Mouse (Mus musculus) right cerebral cortex, postnatal 14 days (tissue): ENCODE measurements around the gene Dpp9.

Experiments used
- DNase-seq: peaks from one replicate; pipeline ENCODE4 v3.0.0; 2022

The Dpp9 gene

GRCm38 (mm10) chr17:56137839-56138613 lies 80.7 kb downstream of the Dpp9 start:
- no peak for DNase-seq
